Mouse (Mus musculus): ENCODE measurements around the gene Sema6c.
"Not testable (repeated sequence)": the region's sequence is repeated elsewhere in the genome, so short reads cannot be mapped to it uniquely, and the experiment has no call there.

The Sema6c gene

GRCm38 (mm10) chr3:95159987-95160963 lies at the start of gene Sema6c:
Gene Sema6c (plus strand): TSS chr3:95160457.
- DNase-seq, result peak; percentile 85

- peak; percentile 88 for DNase-seq
Observed at GRCm38 (mm10) chr3:95110911-95111726, 49.1 kb upstream of the Sema6c start, which contains the start of gene Vps72. Gene Vps72 (plus strand): TSS chr3:95111022.

GRCm38 (mm10) chr3:95112760-95113159 lies 47.5 kb upstream of the Sema6c start:
- DNase-seq, result no peak

- DNase-seq, result no peak
Observed at GRCm38 (mm10) chr3:95117751-95118150, 42.5 kb upstream of the Sema6c start.

- DNase-seq, result no peak
Observed at GRCm38 (mm10) chr3:95121580-95121979, 38.7 kb upstream of the Sema6c start.

- no peak for DNase-seq
Observed at GRCm38 (mm10) chr3:95124246-95124645, 36.0 kb upstream of the Sema6c start, which contains the start of gene Tmod4. Gene Tmod4 (plus strand): TSS chr3:95124476.

- peak; percentile 67 for DNase-seq
Observed at GRCm38 (mm10) chr3:95124972-95125371, 35.3 kb upstream of the Sema6c start.

GRCm38 (mm10) chr3:95129226-95129651 lies 31.0 kb upstream of the Sema6c start:
- DNase-seq, result no peak

GRCm38 (mm10) chr3:95130081-95130480 lies 30.2 kb upstream of the Sema6c start:
- DNase-seq, result no peak

GRCm38 (mm10) chr3:95132389-95132788 lies 27.9 kb upstream of the Sema6c start:
- not testable (repeated sequence) for DNase-seq

GRCm38 (mm10) chr3:95133176-95133575 lies 27.1 kb upstream of the Sema6c start:
- no peak for DNase-seq

GRCm38 (mm10) chr3:95133680-95134101 lies 26.6 kb upstream of the Sema6c start, which contains the start of the genes Scnm1 and Lysmd1:
Gene Scnm1 (minus strand): TSS chr3:95134011.
Gene Lysmd1 (plus strand): TSS chr3:95134088.
- DNase-seq, result peak; percentile 81

GRCm38 (mm10) chr3:95134133-95134532 lies 26.1 kb upstream of the Sema6c start:
- DNase-seq, result not testable (repeated sequence)

- DNase-seq, result peak; percentile 46
Observed at GRCm38 (mm10) chr3:95135023-95135422, 25.2 kb upstream of the Sema6c start.

GRCm38 (mm10) chr3:95135433-95136052 lies 24.7 kb upstream of the Sema6c start:
- no peak for DNase-seq

GRCm38 (mm10) chr3:95136336-95136735 lies 23.9 kb upstream of the Sema6c start:
- DNase-seq, result no peak

GRCm38 (mm10) chr3:95139586-95140288 lies 20.5 kb upstream of the Sema6c start:
- no peak for DNase-seq

- no peak for DNase-seq
Observed at GRCm38 (mm10) chr3:95140289-95140595, 20.0 kb upstream of the Sema6c start.

- no peak for DNase-seq
Observed at GRCm38 (mm10) chr3:95140795-95141194, 19.5 kb upstream of the Sema6c start.

GRCm38 (mm10) chr3:95141474-95141873 lies 18.8 kb upstream of the Sema6c start:
- no peak for DNase-seq

- no peak for DNase-seq
Observed at GRCm38 (mm10) chr3:95141952-95142616, 18.2 kb upstream of the Sema6c start, which contains the start of gene Tnfaip8l2. Gene Tnfaip8l2 (minus strand): TSS chr3:95142360.

All from right cerebral cortex, postnatal 14 days (tissue).